Mouse (Mus musculus) intestine, embryonic 14.5 days (tissue): ENCODE measurements around the gene Ndufa8. TPM values are rescaled to one million over a fixed set of nuclear protein-coding genes. Genes with fewer than 3 reads are reported as not detected.

Experiments
- polyA plus RNA-seq: library from polyadenylated mRNA; unstranded; fragments of >200 nt; fragmentation: Nextera tagmentation; extraction: Ambion mirVana; gene quantifications from 2 replicates; pipeline ENCODE4 v1.2.1, GENCODE M21; 2014

The Ndufa8 gene
- polyA plus RNA-seq, 1 experiment from 2014 or later, result 289 TPM

Other genes starting within 250 kb of the Ndufa8 start
- gene Ttll11, start 69.5 kb downstream of the Ndufa8 start, polyA plus RNA-seq, result 0.51 and 0.92 TPM in 2 replicates
- gene Morn5, start 52 bp upstream of the Ndufa8 start, polyA plus RNA-seq, result 0.35 TPM in 1 of 2 replicates, not detected in the other
- gene Lhx6, start 56.0 kb upstream of the Ndufa8 start, polyA plus RNA-seq, result 1.5 and 2.0 TPM in 2 replicates
- 33.3 and 38.3 TPM in 2 replicates for gene Mrrf, start 87.0 kb upstream of the Ndufa8 start, polyA plus RNA-seq
- 63.3 and 74.0 TPM in 2 replicates for gene Rbm18, start 87.4 kb upstream of the Ndufa8 start, polyA plus RNA-seq
- gene Ptgs1, start 181.0 kb upstream of the Ndufa8 start, polyA plus RNA-seq, result 25.1 and 26.1 TPM in 2 replicates